Mouse (Mus musculus): ENCODE results near the gene Fam181b. TPM values are rescaled to one million over a fixed set of nuclear protein-coding genes. Genes with fewer than 3 reads are reported as not detected.

Fam181b gene
- polyA plus RNA-seq (2015; fragmentation: Nextera tagmentation; extraction: Ambion mirVana): 79.5 and 85.6 TPM in 2 replicates

DNA sequence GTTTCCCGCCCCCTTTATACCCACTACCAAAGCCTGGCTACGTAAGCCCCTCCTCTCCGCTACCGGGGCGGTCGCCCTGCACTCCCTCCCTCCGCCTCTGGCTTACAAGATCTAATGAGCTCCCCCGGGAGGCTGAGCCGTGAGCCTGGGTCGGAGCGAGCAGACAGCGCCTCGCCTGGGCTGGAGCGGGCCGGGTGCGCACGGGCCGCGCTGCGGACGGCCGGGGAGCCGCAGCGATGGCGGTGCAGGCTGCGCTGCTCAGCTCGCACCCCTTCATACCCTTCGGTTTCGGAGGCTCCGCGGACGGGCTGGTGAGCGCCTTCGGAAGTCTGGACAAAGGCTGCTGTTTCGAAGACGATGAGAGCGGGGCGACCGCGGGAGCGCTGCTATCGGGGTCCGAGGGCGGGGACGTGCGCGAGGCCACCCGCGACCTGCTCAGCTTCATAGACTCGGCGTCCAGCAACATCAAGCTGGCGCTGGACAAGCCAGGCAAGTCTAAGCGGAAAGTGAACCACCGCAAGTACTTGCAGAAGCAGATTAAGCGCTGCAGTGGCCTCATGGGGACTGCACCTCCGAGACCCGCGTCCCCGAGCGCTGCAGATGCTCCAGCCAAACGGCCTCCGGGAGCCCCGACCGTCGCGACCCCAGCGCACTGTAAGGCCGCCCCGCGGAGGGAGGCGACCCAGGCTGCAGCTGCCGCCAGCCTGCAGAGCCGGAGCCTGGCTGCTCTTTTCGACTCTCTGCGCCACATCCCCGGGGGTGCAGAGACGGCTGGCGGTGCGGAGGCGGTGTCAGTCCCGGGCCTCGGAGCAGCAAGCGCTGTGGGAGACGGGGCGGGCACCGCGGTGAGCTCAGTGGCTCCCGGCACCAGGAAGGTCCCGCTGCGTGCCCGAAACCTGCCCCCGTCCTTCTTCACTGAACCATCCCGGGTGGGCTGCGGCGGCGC lies at the start of gene Fam181b:
TSS of gene Fam181b (plus strand) at position 81 of the 946 bp plus-strand sequence.

Other genes starting within 250 kb of the Fam181b start
- gene Ddias, start 205.6 kb upstream of the Fam181b start, polyA plus RNA-seq (2015; fragmentation: Nextera tagmentation; extraction: Ambion mirVana): 2.1 and 2.3 TPM in 2 replicates
- gene Prcp, start 205.4 kb upstream of the Fam181b start, polyA plus RNA-seq (2015; fragmentation: Nextera tagmentation; extraction: Ambion mirVana): 14.7 and 16.7 TPM in 2 replicates

Measured in neural tube, postnatal 0 days (tissue).